Mouse (Mus musculus) kidney, postnatal 36 days (tissue): ENCODE data around the gene Jph4.
A peak's percentile ranks its signal among the peaks of the same experiment; 100 is the strongest.

Source experiments
- DNase-seq, 2 experiments: peaks; one replicate each; pipeline ENCODE4 v3.0.0; 2021 to 2022; ENCODE audit warnings: mixed read lengths in 2 of 2

Gene Jph4

GRCm38 (mm10) chr14:55115846-55116245, 889 bp downstream of the Jph4 start:
- no peak for DNase-seq

- peak in 1 of 2 experiments; percentile 73 for DNase-seq
Measured at GRCm38 (mm10) chr14:55114759-55115701, 1.7 kb downstream of the Jph4 start.

- DNase-seq = peak in 1 of 2 experiments; percentile 64
Measured at GRCm38 (mm10) chr14:55113975-55114645, 2.6 kb downstream of the Jph4 start.

DNA sequence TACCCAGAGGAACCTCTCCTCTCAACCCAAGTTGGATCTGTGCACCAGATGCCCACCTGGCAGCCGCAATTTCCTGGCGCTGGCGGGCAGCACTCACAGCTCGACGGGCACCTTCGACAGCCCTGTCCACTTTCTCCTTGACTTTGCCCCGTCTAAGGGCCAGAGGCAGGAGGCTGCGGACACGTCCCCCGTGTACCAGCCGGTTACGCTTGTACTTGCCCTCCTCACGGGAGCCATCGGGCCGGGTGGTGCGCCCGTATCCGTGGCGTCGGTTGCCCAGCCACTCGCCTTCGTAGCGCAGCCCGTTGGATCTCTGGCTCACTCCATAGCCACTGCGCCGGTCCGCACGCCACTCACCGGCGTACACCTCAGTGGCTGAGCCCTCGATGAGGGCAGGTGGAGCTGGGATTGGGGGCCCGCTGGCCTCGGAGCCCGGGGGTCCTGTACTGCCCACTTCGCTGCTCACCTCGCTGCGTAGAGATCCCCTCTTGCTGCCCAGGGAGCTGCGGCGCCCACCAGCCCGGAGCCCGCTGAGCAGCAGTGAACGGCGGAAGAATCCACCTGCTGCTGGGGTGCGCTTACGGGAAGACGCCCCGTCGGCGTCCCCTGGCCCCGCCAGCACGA, 3.3 kb downstream of the Jph4 start:
- DNase-seq = no peak

GRCm38 (mm10) chr14:55111720-55112119, 5.0 kb downstream of the Jph4 start:
- DNase-seq = no peak

GRCm38 (mm10) chr14:55110076-55110475, 6.7 kb downstream of the Jph4 start:
- DNase-seq = no peak

DNA sequence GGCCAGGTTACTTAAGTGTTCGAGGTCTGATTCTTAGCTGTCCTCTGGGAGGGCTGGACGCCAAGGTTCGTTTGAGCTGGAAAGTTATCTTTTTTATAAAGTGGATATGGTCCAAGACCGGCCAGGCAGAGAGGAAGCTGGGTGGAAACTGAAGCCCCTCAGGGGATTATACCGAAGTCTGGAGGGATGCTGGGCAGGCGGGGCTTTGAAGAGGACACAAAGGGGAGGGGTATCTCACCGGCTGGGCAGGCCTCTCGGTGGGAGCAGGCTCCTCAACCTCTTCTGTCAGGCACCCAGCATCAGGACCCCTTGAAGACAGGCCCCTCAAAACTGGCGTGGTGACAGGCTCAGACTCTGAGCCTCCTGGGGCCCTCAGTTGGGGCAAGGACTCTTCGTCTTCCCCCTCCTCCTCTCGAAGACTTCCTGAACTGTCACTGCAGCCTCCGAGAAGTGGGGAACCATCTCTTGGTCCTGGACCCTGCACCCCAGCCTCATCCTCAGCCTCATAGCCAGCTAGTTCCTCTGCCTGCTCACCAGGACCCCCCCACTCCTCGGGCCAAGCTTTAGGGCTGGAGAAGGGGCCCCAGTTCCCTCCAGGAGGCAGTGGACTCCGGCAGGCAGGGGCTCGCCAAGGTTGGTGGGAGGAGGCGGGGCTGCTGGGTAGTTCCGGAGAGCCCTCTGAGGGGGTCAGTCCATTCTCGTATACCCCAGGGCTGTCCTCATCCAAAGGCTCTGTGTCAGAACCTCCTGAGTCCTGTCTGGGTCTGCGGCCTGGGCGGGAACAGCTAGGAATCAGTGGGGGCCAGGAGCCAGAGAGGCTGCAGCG, 7.5 kb downstream of the Jph4 start:
- peak in 1 of 2 experiments; percentile 30 for DNase-seq

DNA sequence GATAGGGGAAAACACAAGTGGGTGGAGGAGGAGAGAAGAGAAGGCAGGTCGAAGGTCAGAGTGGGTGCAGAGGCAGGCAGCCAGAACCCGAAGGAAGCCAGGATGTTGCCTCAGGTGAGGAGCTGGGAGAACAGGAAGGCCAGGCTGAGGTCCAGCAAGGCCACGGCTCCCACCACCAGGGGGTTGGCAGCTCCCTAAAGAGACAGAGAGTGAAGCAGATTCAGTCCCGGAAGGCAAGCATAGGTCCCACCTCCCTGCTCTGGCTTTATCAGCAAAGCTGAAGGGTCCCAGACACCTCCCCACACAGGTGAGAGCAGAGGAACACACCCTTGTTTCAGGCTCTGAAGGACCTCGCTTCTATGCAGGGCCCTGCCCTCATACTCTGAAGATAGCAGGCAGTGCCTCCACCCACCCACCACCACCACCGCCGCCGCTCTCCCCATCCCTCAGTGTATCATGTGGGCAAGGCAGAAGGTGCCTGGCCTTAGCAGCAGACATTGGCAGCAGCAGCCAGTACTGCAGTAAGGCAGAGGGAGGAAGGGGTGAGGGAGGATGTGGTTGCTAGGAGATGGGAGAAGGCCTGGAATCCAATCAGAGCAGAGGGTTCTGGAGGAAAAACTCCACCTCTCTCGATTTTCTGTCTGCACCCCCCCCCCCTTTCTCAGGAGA, 8.4 kb downstream of the Jph4 start:
- peak in 1 of 2 experiments; percentile 45 for DNase-seq

DNA sequence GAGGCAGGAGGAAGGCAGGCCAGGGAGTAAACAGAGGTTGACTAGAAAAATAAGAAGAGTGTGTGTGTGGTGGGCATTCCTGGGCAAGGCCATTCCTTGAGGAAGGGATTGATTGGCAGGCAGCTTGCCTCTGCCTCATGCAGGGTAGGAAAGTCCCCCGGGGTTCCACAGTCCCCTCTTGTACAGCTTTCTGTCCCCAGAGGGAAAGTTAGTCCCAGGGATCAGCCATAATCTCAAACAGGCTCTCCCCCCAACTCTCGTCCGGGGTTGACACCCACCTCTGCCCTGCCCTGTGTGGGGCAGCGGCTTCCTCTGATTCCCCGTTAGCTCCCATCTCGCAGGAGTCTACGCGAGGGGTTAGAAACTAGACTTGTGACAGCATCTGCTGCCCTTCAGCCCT, 9.7 kb downstream of the Jph4 start:
- DNase-seq = no peak

GRCm38 (mm10) chr14:55105836-55106809, 10.6 kb downstream of the Jph4 start, which contains the start of gene Ap1g2:
Ap1g2 (minus strand) TSS chr14:55106593.
- peak; percentile 88 to 90 for DNase-seq

DNA sequence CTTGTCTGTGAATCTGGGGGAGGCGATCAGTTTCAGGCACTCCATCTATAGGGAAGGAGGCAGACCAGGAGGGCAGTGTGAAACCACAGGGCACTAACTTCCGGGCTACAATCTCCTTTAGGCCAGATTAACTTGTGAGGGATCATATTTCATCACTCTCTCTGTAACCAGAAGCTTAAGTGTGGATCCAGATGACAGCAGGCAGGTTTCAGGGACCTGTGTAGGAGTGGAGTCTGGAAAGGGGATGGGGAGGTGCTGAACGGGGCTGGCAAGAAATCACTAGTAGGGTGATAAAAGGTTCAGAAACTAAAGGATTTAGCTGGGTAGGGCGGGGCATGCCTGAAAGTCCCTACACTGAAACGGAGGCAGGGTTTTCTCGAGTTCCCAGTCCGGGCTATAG, 11.3 kb downstream of the Jph4 start:
- DNase-seq = no peak

DNA sequence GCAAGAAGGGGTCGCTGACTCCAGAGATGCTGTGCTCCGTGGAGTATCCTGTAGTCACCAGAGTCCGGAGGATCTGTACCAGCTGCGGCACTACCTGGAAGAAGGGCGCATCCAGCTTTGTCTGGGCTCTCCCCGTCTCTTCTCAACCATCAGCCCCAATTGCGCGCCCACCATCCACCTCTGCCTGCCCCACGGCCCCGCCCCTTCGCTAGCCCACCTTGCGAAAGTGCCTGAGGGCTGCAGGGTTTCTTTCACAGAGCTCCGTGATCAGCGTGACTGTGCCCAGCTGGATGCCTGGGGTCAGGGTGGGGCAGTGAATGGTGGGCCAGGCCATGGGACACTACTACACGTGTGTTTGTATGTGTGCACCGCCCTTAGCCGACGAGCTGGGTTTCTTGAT, 12.4 kb downstream of the Jph4 start:
- DNase-seq = no peak

GRCm38 (mm10) chr14:55102253-55102785, 14.4 kb downstream of the Jph4 start:
- no peak for DNase-seq

- peak; percentile 60 to 76 for DNase-seq
Measured at GRCm38 (mm10) chr14:55101592-55101991, 15.1 kb downstream of the Jph4 start.

- DNase-seq = peak; percentile 64 to 79
Measured at GRCm38 (mm10) chr14:55098067-55098466, 18.7 kb downstream of the Jph4 start.

DNA sequence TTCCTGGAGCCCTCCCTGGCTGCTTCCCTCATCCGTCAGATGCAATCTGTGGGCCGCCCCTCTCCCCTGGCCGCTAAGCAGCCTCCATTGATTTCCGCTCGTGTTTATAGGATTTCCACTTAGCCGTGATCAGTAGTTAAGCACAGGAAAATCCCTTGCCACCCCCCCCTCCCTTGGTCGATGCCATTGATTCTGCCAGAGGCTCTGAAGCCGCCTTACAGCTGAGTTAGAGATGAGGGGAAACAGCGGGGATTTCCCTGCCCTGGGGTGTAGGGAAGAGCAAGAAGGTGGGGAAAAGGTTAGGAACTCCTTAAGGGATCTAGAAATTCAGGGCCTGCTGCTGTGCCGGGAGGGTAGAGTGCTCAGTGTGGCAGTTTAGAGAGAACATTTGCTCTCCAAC, 19.1 kb downstream of the Jph4 start:
- no peak for DNase-seq

GRCm38 (mm10) chr14:55096573-55097087, 20.1 kb downstream of the Jph4 start:
- DNase-seq = no peak

DNA sequence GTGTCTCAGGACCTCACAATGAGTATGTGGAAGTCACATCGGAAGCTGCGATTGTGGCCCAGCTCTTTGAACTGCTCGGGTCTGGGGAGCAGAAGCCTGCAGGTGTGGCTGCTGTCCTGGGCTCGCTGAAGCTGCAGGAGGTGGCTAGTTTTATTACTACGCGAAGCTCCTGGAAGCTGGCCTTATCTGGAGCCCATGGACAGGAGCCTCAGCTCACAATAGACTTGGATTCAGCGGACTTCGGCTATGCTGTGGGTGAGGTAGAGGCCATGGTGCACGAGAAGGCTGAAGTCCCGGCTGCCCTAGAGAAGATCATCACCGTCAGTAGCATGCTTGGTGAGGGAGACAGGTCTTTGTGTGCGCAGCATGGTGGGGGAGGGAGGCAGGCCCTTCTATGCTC, 21.1 kb downstream of the Jph4 start:
- peak in 1 of 2 experiments; percentile 36 for DNase-seq

GRCm38 (mm10) chr14:55095263-55095662, 21.5 kb downstream of the Jph4 start:
- no peak for DNase-seq

DNA sequence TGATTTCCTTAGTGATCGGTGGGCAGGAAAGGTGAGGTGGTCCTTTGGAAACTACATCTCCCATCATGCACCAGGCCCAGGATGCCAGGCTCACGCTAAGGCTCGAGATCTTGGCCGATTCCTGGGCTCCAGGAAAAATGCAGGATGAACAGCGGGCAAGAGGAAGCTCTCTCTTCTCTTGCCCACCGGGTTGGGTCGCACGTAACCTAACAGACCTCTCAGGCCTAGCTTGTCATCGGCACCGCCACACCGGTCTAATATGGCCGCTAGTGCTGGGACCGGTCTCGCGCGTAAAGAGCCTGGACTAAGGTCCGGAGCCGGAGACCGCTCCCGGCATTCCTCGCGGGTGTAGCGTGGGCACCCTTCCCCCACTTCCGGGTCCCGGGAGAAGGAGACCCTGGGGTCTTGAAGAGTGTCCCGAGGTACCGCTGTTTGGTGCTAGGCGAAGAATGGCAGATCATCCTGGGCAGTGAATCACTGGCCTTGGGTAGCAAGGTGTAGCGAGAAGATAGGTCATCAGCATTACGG, 22.0 kb downstream of the Jph4 start, which contains the start of gene Thtpa:
Gene Thtpa, plus strand, starts transcription at position 81 of the 528 bp plus-strand sequence.
- peak; percentile 84 to 91 for DNase-seq
